8 mouse cellular contexts compared by ENCODE assay signal in genomic region chr11:72689551-72690510, GRCm38 (mm10). TPM values are rescaled to one million over a fixed set of nuclear protein-coding genes. Genes with fewer than 3 reads are reported as not detected.
DNase-seq lines count a peak whose midpoint lies in the region; ATAC-seq lines count a peak whose summit lies in the region.

Gene Ankfy1 (plus strand): TSS chr11:72690006.

- H3K27ac ChIP-seq in heart, embryonic 14.5 days (replicated peaks in 1 of 2; ENCODE audit: control insufficient read depth in 1 of 2, insufficient read depth in 1 of 2, low read depth in 2 of 2, low read length in 2 of 2) = peak within 1 kb of the TSS; percentile 77
- peak within 1 kb of the TSS; percentile 97 for H3K27ac ChIP-seq in liver, embryonic 13.5 days
- peak within 1 kb of the TSS; percentile 69 for H3K27ac ChIP-seq in stomach, embryonic 16.5 days (ENCODE audit: low read length)

- DNase-seq in c-Kit-negative CD71-positive TER-119-positive erythroid progenitor cells, embryonic 14.5 days (ENCODE audit: low read depth, low spot score) = peak; percentile 97
- peak; percentile 88 for DNase-seq in fibroblast of lung, adult 2 months (ENCODE audit: low read depth)
- DNase-seq in kidney, postnatal 14 days = peak; percentile 97
- DNase-seq in liver, embryonic 13.5 days = peak; percentile 98
- peak; percentile 98 for DNase-seq in neural tube, embryonic 10.5 days (ENCODE audit: extremely low spot score, low spot score)

- peaks cover 3 to 23% of the 10 kb centered on the region in 2 experiments for H3K4me1 ChIP-seq in heart, embryonic 14.5 days (ENCODE audit: control insufficient read depth in 2 of 2, insufficient read depth in 2 of 2, low read length in 2 of 2)
- peaks cover 86% of the 10 kb centered on the region for H3K4me1 ChIP-seq in liver, embryonic 13.5 days (replicated peaks)
- H3K4me1 ChIP-seq in stomach, embryonic 16.5 days (ENCODE audit: control insufficient read depth, insufficient read depth, low read length) = peaks cover 16% of the 10 kb centered on the region

- peak within 1 kb of the TSS; percentile 89 to 93 for H3K4me3 ChIP-seq in heart, embryonic 14.5 days (ENCODE audit: control insufficient read depth in 1 of 2, insufficient read depth in 1 of 2, low read depth in 1 of 2, low read length in 2 of 2)
- H3K4me3 ChIP-seq in liver, embryonic 13.5 days (replicated peaks) = peak within 1 kb of the TSS; percentile 79
- H3K4me3 ChIP-seq in stomach, embryonic 16.5 days (replicated peaks; ENCODE audit: low read length) = peak within 1 kb of the TSS; percentile 78

- WGBS in heart, embryonic 14.5 days = under 1% methylated on average over 56 of the region's 56 CpGs
- under 1% methylated on average over 56 of the region's 56 CpGs for WGBS in liver, embryonic 13.5 days (ENCODE audit: insufficient replicate concordance)
- under 1% methylated on average over 56 of the region's 56 CpGs for WGBS in stomach, embryonic 16.5 days

- ATAC-seq in CD4-positive, CD25-positive, alpha-beta regulatory T cell, adult 4 months = peak; percentile 99
- ATAC-seq in heart, embryonic 14.5 days (ENCODE audit: insufficient number of reproducible peaks, insufficient read depth, low FRiP score, low read depth) = peak; percentile 96
- peak; percentile 86 for ATAC-seq in liver, embryonic 13.5 days (ENCODE audit: low read depth)
- peak; percentile 96 for ATAC-seq in stomach, embryonic 16.5 days (ENCODE audit: insufficient read depth, low FRiP score)

- peak within 1 kb of the TSS; percentile 87 for H3K9ac ChIP-seq in heart, embryonic 14.5 days (ENCODE audit: low read length)
- peak within 1 kb of the TSS; percentile 91 for H3K9ac ChIP-seq in liver, embryonic 13.5 days
- H3K9ac ChIP-seq in stomach, embryonic 16.5 days (ENCODE audit: low read length) = peak within 1 kb of the TSS; percentile 78

- H3K4me2 ChIP-seq in heart, embryonic 14.5 days (ENCODE audit: low read length) = peak within 1 kb of the TSS; percentile 94
- peak within 1 kb of the TSS; percentile 91 for H3K4me2 ChIP-seq in liver, embryonic 13.5 days
- H3K4me2 ChIP-seq in stomach, embryonic 16.5 days (ENCODE audit: low read depth, low read length) = peak within 1 kb of the TSS; percentile 81

- H3K27me3 ChIP-seq in heart, embryonic 14.5 days (ENCODE audit: control insufficient read depth, insufficient read depth, low read length) = no peaks in the 10 kb centered on the region
- no peaks in the 10 kb centered on the region for H3K27me3 ChIP-seq in liver, embryonic 13.5 days
- no peaks in the 10 kb centered on the region for H3K27me3 ChIP-seq in stomach, embryonic 16.5 days (ENCODE audit: control insufficient read depth, insufficient read depth, low read length)

- H3K9me3 ChIP-seq in heart, embryonic 14.5 days (ENCODE audit: control insufficient read depth, low read length) = no peaks in the 10 kb centered on the region
- no peaks in the 10 kb centered on the region for H3K9me3 ChIP-seq in liver, embryonic 13.5 days (replicated peaks)
- no peaks in the 10 kb centered on the region for H3K9me3 ChIP-seq in stomach, embryonic 16.5 days (replicated peaks; ENCODE audit: control insufficient read depth, low read length)

- peaks cover 12% of the 10 kb centered on the region; the same call in 1 of the 2 replicates for H3K36me3 ChIP-seq in heart, embryonic 14.5 days (ENCODE audit: control insufficient read depth, insufficient read depth, low read length)
- peaks cover 3% of the 10 kb centered on the region; the same call in 1 of the 2 replicates for H3K36me3 ChIP-seq in liver, embryonic 13.5 days
- no peaks in the 10 kb centered on the region for H3K36me3 ChIP-seq in stomach, embryonic 16.5 days (ENCODE audit: control insufficient read depth, insufficient read depth, low read length)

RNA-seq across cellular contexts. Expression of gene Ankfy1, which starts in this region (rescaled TPM):
- 10 to 100 TPM; 30.3 to 44.4 TPM for polyA plus RNA-seq in CD4-positive, CD25-positive, alpha-beta regulatory T cell, adult 4 months (2017; shearing (Covaris generic))
- 25.3 and 25.6 TPM in 2 replicates for polyA plus RNA-seq in heart, embryonic 14.5 days (2014; fragmentation: Nextera tagmentation; extraction: Ambion mirVana)
- polyA plus RNA-seq in liver, embryonic 13.5 days (2015; fragmentation: Nextera tagmentation; extraction: Ambion mirVana) = 9.2 and 11.8 TPM in 2 replicates
- 27.2 and 28.8 TPM in 2 replicates for polyA plus RNA-seq in stomach, embryonic 16.5 days (2015; fragmentation: Nextera tagmentation; extraction: Ambion mirVana)

Comparison
In these comparisons a context has a peak if more than half of its experiments do, and no peak if none do; other contexts are left out.
1. Peak in every context shown above with its lines: DNase-seq, ATAC-seq, H3K4me3 ChIP-seq and H3K27ac ChIP-seq.